Mouse (Mus musculus): ENCODE measurements around the gene Tfb1m. TPM values are rescaled to one million over a fixed set of nuclear protein-coding genes. Genes with fewer than 3 reads are reported as not detected.

Gene Tfb1m
- 1 to 10 TPM; 4.2 to 5.4 TPM for total RNA-seq (2023)

GRCm38 (mm10) chr17:3557331-3558311, at the start of gene Tfb1m:
TSS of gene Tfb1m (minus strand) at chr17:3557781.

GRCm38 (mm10) chr17:3532254-3532653, 25.3 kb downstream of the Tfb1m start, which contains the start of gene Cldn20:
TSS of gene Cldn20 (plus strand) at chr17:3532554.

Other genes with a start within 250 kb of the Tfb1m start
- gene Tiam2, start 231.2 kb downstream of the Tfb1m start, total RNA-seq (2023) = 10 to 100 TPM; 22.5 to 25.1 TPM
- 1 to 10 TPM; 1.8 to 1.9 TPM for gene Cldn20, start 25.2 kb downstream of the Tfb1m start, total RNA-seq (2023)
- not detected for gene Nox3, start 138.5 kb upstream of the Tfb1m start, total RNA-seq (2023)